Mouse (Mus musculus) stomach, postnatal 0 days (tissue): ENCODE measurements around the gene Gpn3.

Source experiments
- CTCF ChIP-seq: IDR thresholded peaks from 2 replicates; pipeline ENCODE4 v1.5.1; 2016; ENCODE audit warnings: antibody characterized with exemption, low read depth, mild to moderate bottlenecking, moderate library complexity
- EP300 ChIP-seq: optimal IDR thresholded peaks from 2 replicates; pipeline ENCODE3; 2016; ENCODE audit warnings: antibody characterized with exemption

GRCm38 (mm10) chr5:122336554-122337294 is 35.0 kb upstream of the Gpn3 start:
- TF ChIP-seq CTCF, result no peak
- no peak for TF ChIP-seq EP300
